Mouse (Mus musculus) erythroblast, embryonic 14.5 days (primary cell): Measurements from ENCODE around the gene Tcf7l1.

Experiments
- GATA1 ChIP-seq: IDR thresholded peaks from 2 replicates; pipeline ENCODE4 v1.6.1; 2012; ENCODE audit warnings: low read length, inconsistent platforms, mixed read lengths
- TAL1 ChIP-seq: IDR thresholded peaks from 3 replicates; pipeline ENCODE4 v1.6.1; 2012; ENCODE audit warnings: low read length, inconsistent platforms, mixed read lengths

DNA sequence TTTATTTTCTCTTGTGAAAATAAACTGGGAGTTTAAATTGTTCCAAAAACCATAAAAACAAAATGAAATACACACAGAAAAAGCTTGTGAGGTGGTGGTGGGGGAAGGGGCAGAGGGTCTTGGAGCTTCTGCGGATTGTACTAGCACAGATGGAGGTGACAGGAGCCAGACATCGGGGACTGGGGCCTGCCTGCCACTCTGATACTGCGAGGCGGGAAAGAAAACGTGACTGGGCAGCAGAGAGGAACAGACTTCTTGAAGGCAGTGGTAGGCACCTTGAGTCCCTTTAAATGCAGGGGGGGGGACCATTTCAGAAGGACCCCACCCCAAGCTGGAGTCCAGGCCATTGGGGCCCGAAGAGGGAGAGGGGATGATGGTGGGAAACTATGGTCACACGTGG lies 162.7 kb downstream of the Tcf7l1 start:
- no peak for TF ChIP-seq GATA1
- no peak for TF ChIP-seq TAL1
